Comparison of ENCODE assay signal across 13 mouse cellular contexts in the genomic region with DNA sequence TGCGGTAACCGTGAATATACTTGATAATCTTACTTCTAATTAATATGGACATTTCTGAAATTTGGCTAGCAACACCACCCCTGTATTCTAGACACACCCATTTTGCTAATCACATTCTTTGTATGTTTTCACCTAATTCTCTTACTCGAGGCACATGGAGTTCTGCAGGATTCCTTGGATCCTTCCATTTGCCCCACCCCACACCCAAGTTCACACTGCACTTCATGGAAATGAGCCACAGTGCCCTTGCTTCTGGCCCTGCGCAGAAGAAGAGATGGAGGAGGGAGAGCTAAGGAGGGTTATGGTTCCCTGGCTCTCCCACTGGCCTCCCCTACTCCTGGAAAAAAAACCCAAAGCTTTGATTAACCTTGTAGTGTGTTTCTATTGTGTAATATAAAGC.
"Had no signal": no experiment of that assay in that cellular context is flagged by ENCODE, and none has a peak within 500 bp of the region (broad histone marks: within the 10 kb centered on the region; RNA-seq: fewer than 3 reads in every experiment).

No protein-coding gene starts in this region.

- DNase-seq: gastrocnemius, postnatal 14 days; gastrocnemius, postnatal 36 days; heart, adult 2 months; heart, postnatal 14 days; heart, postnatal 36 days; kidney, adult 11 months; kidney, adult 2 months; kidney, adult 9 months; kidney, postnatal 14 days; kidney, postnatal 36 days; layer of hippocampus, adult 9-11 months; layer of hippocampus, postnatal 36 days; left cerebral cortex, postnatal 4 days had no signal
